In genomic region chr10:95142844-95143435, GRCm38 (mm10) we compare ENCODE assay signal across 9 mouse cellular contexts.
A peak's percentile ranks its signal among the peaks of the same experiment; 100 is the strongest.
DNase-seq lines count a peak whose midpoint lies in the region; ATAC-seq lines count a peak whose summit lies in the region.
"Had no signal": no experiment of that assay in that cellular context is flagged by ENCODE, and none has a peak within 500 bp of the region (broad histone marks: within the 10 kb centered on the region; RNA-seq: fewer than 3 reads in every experiment).

No protein-coding gene starts in this region.

- H3K27ac ChIP-seq in hindbrain, embryonic 14.5 days: peak overlapping the region; percentile 67
- H3K27ac ChIP-seq: macrophage had no signal

- H3K27me3 ChIP-seq in hindbrain, embryonic 14.5 days (ENCODE audit: control insufficient read depth, insufficient read depth, low read length): no peaks in the 10 kb centered on the region

- peaks cover 30% of the 10 kb centered on the region for H3K4me1 ChIP-seq in hindbrain, embryonic 14.5 days (replicated peaks; ENCODE audit: control insufficient read depth, insufficient read depth, low read length)

- ATAC-seq in activated CD4-positive, CD25-positive, alpha-beta regulatory T cell, adult 4 months: peak; percentile 20
- ATAC-seq in hindbrain, embryonic 14.5 days (ENCODE audit: low FRiP score): peak; percentile 74
- no peak; the same call in 1 of the 2 replicates for ATAC-seq in granulocyte monocyte progenitor cell, adult 5-6 weeks (replicated peaks; ENCODE audit: poor library complexity, severe bottlenecking)

- no peaks in the 10 kb centered on the region for H3K36me3 ChIP-seq in hindbrain, embryonic 14.5 days (replicated peaks; ENCODE audit: control insufficient read depth, insufficient read depth)

- H3K4me2 ChIP-seq in hindbrain, embryonic 14.5 days (replicated peaks): peak overlapping the region; percentile 8; the same call in 1 of the 2 replicates

- no peak overlapping the region for H3K4me3 ChIP-seq in hindbrain, embryonic 14.5 days (replicated peaks; ENCODE audit: low read length)

- H3K9ac ChIP-seq in hindbrain, embryonic 14.5 days: peak overlapping the region; percentile 35; the same call in 1 of the 2 replicates

- H3K9me3 ChIP-seq in hindbrain, embryonic 14.5 days (ENCODE audit: control insufficient read depth, low read length): no peaks in the 10 kb centered on the region

- 17% methylated on average over 11 of the region's 11 CpGs for WGBS in hindbrain, embryonic 14.5 days

- DNase-seq in cerebellum, postnatal 25 days: peak; percentile 84 to 85
- peak; percentile 83 to 92 for DNase-seq in gastrocnemius, adult 8-10 months (ENCODE audit: low spot score in 2 of 2)
- DNase-seq in hindbrain, embryonic 14.5 days (ENCODE audit: low spot score): peak; percentile 61
- DNase-seq in layer of hippocampus, postnatal 25 days (ENCODE audit: extremely low spot score in 1 of 2, low spot score in 1 of 2): peak; percentile 28 to 36
- peak; percentile 81 for DNase-seq in lung, postnatal 14 days
- DNase-seq in right cerebral cortex, adult 2 months (ENCODE audit: low spot score in 2 of 2): peak; percentile 32 to 65

Comparison
In these comparisons a context has a peak if more than half of its experiments do, and no peak if none do; other contexts are left out.
1. DNase-seq: peak in every context shown above with its lines; median percentile 88 in gastrocnemius, adult 8-10 months; 84 in cerebellum, postnatal 25 days; 81 in lung, postnatal 14 days; 61 in hindbrain, embryonic 14.5 days; 48 in right cerebral cortex, adult 2 months; 32 in layer of hippocampus, postnatal 25 days.